Mouse (Mus musculus) stomach, embryonic 14.5 days (tissue): ENCODE measurements at regions not wholly inside any gene's neighbourhood (a gene's known extent, or its start where the extent isn't known, plus 50 kb on each side); places are given as distances from the start of the nearest gene placed in this dataset.
A peak's percentile ranks its signal among the peaks of the same experiment; 100 is the strongest.
"Not testable (repeated sequence)": the region's sequence is repeated elsewhere in the genome, so short reads cannot be mapped to it uniquely, and the experiment has no call there.

Experiments used
- ATAC-seq: fragments of 200-750 bp; cut with Nextera tagmentation; 2 replicates; pipeline ENCODE4 v1.8.0; 2017; ENCODE audit warnings: low read depth, moderate TSS enrichment; ENCODE audit not compliant: insufficient number of reproducible peaks, insufficient read depth, low FRiP score
- H3K27ac ChIP-seq: fragments of 300-500 bp; sonication (generic); 2 replicates; pipeline ENCODE4 v1.5.1; 2014; ENCODE audit warnings: mild to moderate bottlenecking, low read length, moderate library complexity, mixed read lengths
- H3K27me3 ChIP-seq: fragments of 300-500 bp; sonication (generic); 2 replicates; pipeline ENCODE4 v1.6.1; 2014; ENCODE audit warnings: low read length, control low read depth, mixed read lengths; ENCODE audit not compliant: control insufficient read depth, insufficient read depth
- H3K36me3 ChIP-seq: fragments of 300-500 bp; sonication (generic); 2 replicates; pipeline ENCODE4 v1.6.1; 2014; ENCODE audit warnings: mild to moderate bottlenecking, control low read depth, low read length, moderate library complexity, mixed read lengths; ENCODE audit not compliant: control insufficient read depth, insufficient read depth
- H3K4me1 ChIP-seq: fragments of 300-500 bp; sonication (generic); 2 replicates; pipeline ENCODE4 v1.6.1; 2014; ENCODE audit warnings: low read length, control low read depth, mixed read lengths; ENCODE audit not compliant: control insufficient read depth, insufficient read depth
- H3K4me2 ChIP-seq: fragments of 300-500 bp; sonication (generic); replicated peaks from 2 replicates; pipeline ENCODE4 v1.6.1; 2014; ENCODE audit warnings: low read depth, low read length, control low read depth
- H3K4me3 ChIP-seq: fragments of 300-500 bp; sonication (generic); 2 replicates; pipeline ENCODE4 v1.5.1; 2014; ENCODE audit warnings: low read depth, low read length, control low read depth
- H3K9ac ChIP-seq: fragments of 300-500 bp; sonication (generic); replicated peaks from 2 replicates; pipeline ENCODE4 v1.6.1; 2014; ENCODE audit warnings: low read depth, mild to moderate bottlenecking, control low read depth, low read length, moderate library complexity, mixed read lengths
- H3K9me3 ChIP-seq: fragments of 300-500 bp; sonication (generic); 2 replicates; pipeline ENCODE4 v1.6.1; 2016; ENCODE audit warnings: low read depth, low read length, control low read depth; ENCODE audit not compliant: control insufficient read depth
- WGBS: fragments of 180-500 bp; shearing (Covaris S2); extraction: QIAGEN DNeasy Blood & Tissue Kit; methylation state at CpG from one replicate; pipeline ENCODE4 v1.1.7; 2014; 5-methylcytosine and 5-hydroxymethylcytosine counted together

GRCm38 (mm10) chr3:128394805-128395204 lies 498.7 kb upstream of the Fam241a start:
- Histone ChIP-seq H3K4me1 (no peaks in the 10 kb centered on the region), H3K27ac (no peak overlapping the region), H3K4me3 (no peak overlapping the region), H3K9me3 (no peaks in the 10 kb centered on the region), H3K27me3 (no peaks in the 10 kb centered on the region), H3K4me2 (no peak overlapping the region), H3K9ac (no peak overlapping the region), H3K36me3 (no peaks in the 10 kb centered on the region)
- no peak for ATAC-seq
- 94% methylated on average over 3 of the region's 3 CpGs for WGBS

- Histone ChIP-seq H3K9ac (no peak overlapping the region), H3K27ac (no peak overlapping the region), H3K4me2 (no peak overlapping the region), H3K36me3 (no peaks in the 10 kb centered on the region), H3K4me3 (no peak overlapping the region), H3K9me3 (no peaks in the 10 kb centered on the region), H3K4me1 (no peaks in the 10 kb centered on the region), H3K27me3 (no peaks in the 10 kb centered on the region)
- no peak for ATAC-seq
- WGBS = 84% methylated on average over 4 of the region's 4 CpGs
Measured at GRCm38 (mm10) chr3:128380579-128380978, 484.5 kb upstream of the Fam241a start.

GRCm38 (mm10) chr3:128369521-128370127 lies 473.5 kb upstream of the Fam241a start:
- H3K9me3 ChIP-seq = no peaks in the 10 kb centered on the region
- no peak overlapping the region for H3K4me3 ChIP-seq
- no peak overlapping the region for H3K4me2 ChIP-seq
- no peak for ATAC-seq
- no peaks in the 10 kb centered on the region for H3K36me3 ChIP-seq
- H3K4me1 ChIP-seq = no peaks in the 10 kb centered on the region
- no peak overlapping the region for H3K9ac ChIP-seq
- 40% methylated on average over 5 of the region's 5 CpGs for WGBS
- H3K27me3 ChIP-seq = no peaks in the 10 kb centered on the region
- no peak overlapping the region for H3K27ac ChIP-seq

GRCm38 (mm10) chr3:128362310-128362709 lies 466.2 kb upstream of the Fam241a start:
- H3K9ac ChIP-seq = no peak overlapping the region
- 86% methylated on average over 2 of the region's 2 CpGs for WGBS
- no peaks in the 10 kb centered on the region for H3K27me3 ChIP-seq
- H3K4me2 ChIP-seq = no peak overlapping the region
- no peaks in the 10 kb centered on the region for H3K4me1 ChIP-seq
- ATAC-seq = no peak
- H3K4me3 ChIP-seq = no peak overlapping the region
- H3K27ac ChIP-seq = no peak overlapping the region
- H3K9me3 ChIP-seq = no peaks in the 10 kb centered on the region
- H3K36me3 ChIP-seq = no peaks in the 10 kb centered on the region

- ATAC-seq, H3K9ac ChIP-seq: not testable (repeated sequence)
Measured at GRCm38 (mm10) chr3:128349123-128349522, 453.0 kb upstream of the Fam241a start.

GRCm38 (mm10) chr3:128347782-128348574 lies 451.9 kb upstream of the Fam241a start:
- H3K9ac ChIP-seq = no peak overlapping the region
- no peak overlapping the region for H3K27ac ChIP-seq
- H3K9me3 ChIP-seq = no peaks in the 10 kb centered on the region
- H3K4me1 ChIP-seq = no peaks in the 10 kb centered on the region
- H3K27me3 ChIP-seq = no peaks in the 10 kb centered on the region
- no peak overlapping the region for H3K4me2 ChIP-seq
- H3K36me3 ChIP-seq = no peaks in the 10 kb centered on the region
- H3K4me3 ChIP-seq = no peak overlapping the region
- ATAC-seq = no peak
- 60% methylated on average over 8 of the region's 8 CpGs for WGBS

More at GRCm38 (mm10) chr3:128349123-128349522, 453.0 kb upstream of the Fam241a start:
- 16% methylated on average over 2 of the region's 2 CpGs for WGBS
- H3K4me3 ChIP-seq, H3K27me3 ChIP-seq, H3K4me2 ChIP-seq, H3K9me3 ChIP-seq, H3K36me3 ChIP-seq, H3K4me1 ChIP-seq, H3K27ac ChIP-seq: not testable (repeated sequence)

GRCm38 (mm10) chr3:128337508-128337907 lies 441.4 kb upstream of the Fam241a start:
- Histone ChIP-seq H3K27ac (no peak overlapping the region), H3K36me3 (no peaks in the 10 kb centered on the region), H3K4me2 (no peak overlapping the region), H3K27me3 (no peaks in the 10 kb centered on the region), H3K4me3 (no peak overlapping the region), H3K4me1 (no peaks in the 10 kb centered on the region), H3K9ac (no peak overlapping the region), H3K9me3 (no peaks in the 10 kb centered on the region)
- ATAC-seq = no peak
- 61% methylated on average over 2 of the region's 2 CpGs for WGBS

GRCm38 (mm10) chr3:128337031-128337430 lies 440.9 kb upstream of the Fam241a start:
- ATAC-seq = peak; percentile 85; the same call in 1 of the 2 replicates
- no peak overlapping the region for H3K9ac ChIP-seq
- 20% methylated on average over 5 of the region's 5 CpGs for WGBS

More at GRCm38 (mm10) chr3:128337031-128337430, 440.9 kb upstream of the Fam241a start:
- no peak overlapping the region for H3K4me2 ChIP-seq
- no peak overlapping the region for H3K4me3 ChIP-seq
- no peaks in the 10 kb centered on the region for H3K4me1 ChIP-seq
- no peaks in the 10 kb centered on the region for H3K27me3 ChIP-seq
- H3K9me3 ChIP-seq = no peaks in the 10 kb centered on the region
- no peaks in the 10 kb centered on the region for H3K36me3 ChIP-seq
- no peak overlapping the region for H3K27ac ChIP-seq
